Mouse (Mus musculus): ENCODE data around the gene Greb1. TPM values are rescaled to one million over a fixed set of nuclear protein-coding genes. Genes with fewer than 3 reads are reported as not detected.
A peak's percentile ranks its signal among the peaks of the same experiment; 100 is the strongest.

Greb1 gene
- polyA plus RNA-seq (2014; fragmentation: Nextera tagmentation; extraction: Ambion mirVana): 5.0 and 7.8 TPM in 2 replicates

DNA sequence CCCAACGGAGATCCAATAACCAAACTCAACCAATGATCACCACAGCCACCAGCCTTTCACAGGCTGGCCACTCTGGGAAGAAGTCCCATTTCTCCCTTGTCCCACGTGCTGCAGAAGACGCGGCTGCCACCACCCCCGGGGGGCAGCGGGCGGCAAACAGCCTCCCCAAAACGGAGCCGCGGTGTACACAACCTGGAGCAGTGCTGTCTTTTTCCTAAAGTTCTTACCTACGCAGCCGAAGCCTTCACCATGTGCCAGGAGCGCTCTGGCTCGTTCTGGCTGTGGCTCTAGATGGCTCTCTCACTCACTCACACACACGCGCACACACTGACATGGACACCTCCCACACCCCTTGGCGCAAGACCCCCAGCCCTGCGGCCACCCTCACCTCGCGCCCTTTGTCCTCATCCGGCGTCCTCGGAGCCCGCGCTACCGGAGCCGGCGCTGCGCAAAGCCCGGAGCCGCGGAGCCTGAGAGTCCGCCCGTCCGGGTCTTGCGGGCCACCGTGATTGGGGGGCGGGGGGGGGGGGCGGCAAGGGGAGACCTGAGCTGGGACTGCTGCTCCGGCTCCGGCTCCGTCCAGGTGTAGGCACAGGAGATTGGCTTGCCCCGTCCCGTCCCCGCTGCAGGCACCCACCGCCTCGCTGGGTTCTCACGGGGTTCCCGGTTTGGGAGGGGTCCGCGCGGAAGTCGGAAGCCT, at the start of gene Greb1:
Gene Greb1 (minus strand): TSS at position 628 of the 700 bp plus-strand sequence.
- no peaks in the 10 kb centered on the region; the same call in 1 of the 2 replicates for H3K4me1 ChIP-seq (ENCODE audit: control insufficient read depth, insufficient read depth, low read length)
- no peaks in the 10 kb centered on the region for H3K27me3 ChIP-seq (ENCODE audit: control insufficient read depth, insufficient read depth, low read length)
- H3K4me3 ChIP-seq (ENCODE audit: low read depth, low read length): peak within 1 kb of the TSS; percentile 48
- H3K9me3 ChIP-seq (replicated peaks; ENCODE audit: control insufficient read depth, low read length): no peaks in the 10 kb centered on the region
- H3K9ac ChIP-seq (replicated peaks; ENCODE audit: low read length): peak within 1 kb of the TSS; percentile 87
- no peak within 1 kb of the TSS; the same call in 1 of the 2 replicates for H3K27ac ChIP-seq (replicated peaks; ENCODE audit: low read depth, low read length)
- ATAC-seq (replicated peaks; ENCODE audit: insufficient number of reproducible peaks, low FRiP score, low TSS enrichment, low read depth): peak; percentile 69
- DNase-seq (ENCODE audit: low spot score): peak; percentile 73
- no peaks in the 10 kb centered on the region for H3K36me3 ChIP-seq (replicated peaks; ENCODE audit: control insufficient read depth, insufficient read depth, low read depth, low read length)
- under 1% methylated on average over 41 of the region's 53 CpGs for WGBS
- H3K4me2 ChIP-seq (ENCODE audit: low read depth, low read length): peak within 1 kb of the TSS; percentile 90

DNA sequence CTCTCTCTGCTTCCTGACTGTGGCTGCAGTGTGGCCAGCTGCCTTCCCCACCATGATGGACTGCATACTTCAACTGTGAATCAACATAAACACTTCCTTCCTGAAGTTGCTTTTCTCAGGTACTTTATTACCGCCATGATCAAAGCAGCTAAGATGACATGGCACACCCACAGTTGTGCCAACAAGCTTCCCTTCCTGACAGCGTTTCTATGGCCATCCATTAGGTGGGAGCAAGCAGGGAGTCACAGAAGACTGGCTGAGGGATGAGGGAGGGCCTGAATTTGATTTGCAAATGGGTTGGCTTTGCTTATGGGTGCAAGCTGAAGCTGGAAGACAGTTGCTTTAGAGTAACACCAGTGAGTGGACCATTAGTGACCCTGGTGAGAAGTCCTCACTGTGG, 49.1 kb upstream of the Greb1 start:
- Histone ChIP-seq H3K4me3 (ENCODE audit: low read depth, low read length) (no peak overlapping the region), H3K36me3 (replicated peaks; ENCODE audit: control insufficient read depth, insufficient read depth, low read depth, low read length) (no peaks in the 10 kb centered on the region), H3K9ac (replicated peaks; ENCODE audit: low read length) (no peak overlapping the region), H3K27me3 (ENCODE audit: control insufficient read depth, insufficient read depth, low read length) (no peaks in the 10 kb centered on the region), H3K27ac (replicated peaks; ENCODE audit: low read depth, low read length) (no peak overlapping the region), H3K4me2 (ENCODE audit: low read depth, low read length) (no peak overlapping the region), H3K4me1 (ENCODE audit: control insufficient read depth, insufficient read depth, low read length) (no peaks in the 10 kb centered on the region), H3K9me3 (replicated peaks; ENCODE audit: control insufficient read depth, low read length) (no peaks in the 10 kb centered on the region)
- ATAC-seq (replicated peaks; ENCODE audit: insufficient number of reproducible peaks, low FRiP score, low TSS enrichment, low read depth) (no peak), DNase-seq (ENCODE audit: low spot score) (no peak)
- 61% methylated on average over 2 of the region's 2 CpGs for WGBS

DNA sequence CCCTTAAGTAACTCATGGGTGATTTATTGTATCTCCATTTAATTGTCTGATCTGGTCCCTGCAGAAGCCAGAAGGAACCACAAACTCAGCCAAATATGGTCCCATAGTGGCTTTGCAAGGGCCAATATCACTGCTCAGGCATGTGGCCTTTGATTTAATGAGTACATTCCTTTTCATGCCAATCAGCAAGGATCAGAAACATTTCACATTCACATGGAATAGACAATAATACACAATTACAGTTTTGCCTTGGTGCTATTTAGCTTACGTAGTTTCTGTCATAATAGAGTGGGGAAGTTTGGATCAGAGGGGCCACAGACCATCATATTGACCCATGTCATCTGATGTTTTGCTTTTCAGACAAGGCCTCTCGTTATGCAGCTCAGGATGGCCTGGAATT, 47.8 kb upstream of the Greb1 start:
- no peak overlapping the region for H3K27ac ChIP-seq (replicated peaks; ENCODE audit: low read depth, low read length)
- no peak overlapping the region for H3K9ac ChIP-seq (replicated peaks; ENCODE audit: low read length)
- H3K4me2 ChIP-seq (ENCODE audit: low read depth, low read length): no peak overlapping the region
- 57% methylated on average over 2 of the region's 2 CpGs for WGBS
- H3K4me1 ChIP-seq (ENCODE audit: control insufficient read depth, insufficient read depth, low read length): no peaks in the 10 kb centered on the region
- ATAC-seq (replicated peaks; ENCODE audit: insufficient number of reproducible peaks, low FRiP score, low TSS enrichment, low read depth) (no peak), DNase-seq (ENCODE audit: low spot score) (no peak)
- H3K9me3 ChIP-seq (replicated peaks; ENCODE audit: control insufficient read depth, low read length): no peaks in the 10 kb centered on the region
- no peaks in the 10 kb centered on the region for H3K27me3 ChIP-seq (ENCODE audit: control insufficient read depth, insufficient read depth, low read length)
- no peaks in the 10 kb centered on the region for H3K36me3 ChIP-seq (replicated peaks; ENCODE audit: control insufficient read depth, insufficient read depth, low read depth, low read length)
- H3K4me3 ChIP-seq (ENCODE audit: low read depth, low read length): no peak overlapping the region

DNA sequence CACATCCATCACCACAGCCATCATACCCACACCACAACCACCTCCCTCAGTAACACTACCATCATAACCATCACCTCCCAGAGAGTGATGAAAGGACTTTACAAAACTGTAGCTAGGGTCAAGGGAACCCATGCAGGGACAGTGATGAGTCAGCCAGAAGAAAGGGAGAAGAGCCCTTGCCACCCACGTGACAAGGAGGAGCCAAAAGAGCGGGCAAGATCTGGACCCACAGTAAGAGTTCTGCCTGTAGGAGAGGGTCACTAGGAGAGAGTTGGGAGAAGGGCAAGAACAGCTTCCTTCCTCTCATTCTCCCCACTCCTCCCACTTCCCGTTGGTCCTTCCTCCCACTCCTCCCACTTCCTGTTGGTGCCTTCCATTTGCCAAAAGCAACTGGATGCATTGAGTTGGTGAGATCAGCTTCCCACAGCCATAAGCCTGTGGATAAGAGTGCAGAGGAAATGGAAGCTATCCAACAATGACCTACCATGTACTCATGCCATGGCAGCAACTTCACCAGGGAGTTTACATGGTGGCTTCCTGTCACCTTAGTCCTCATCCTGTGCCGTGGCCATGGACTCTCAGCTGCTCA, 46.6 kb upstream of the Greb1 start:
- no peak for DNase-seq (ENCODE audit: low spot score)
- no peaks in the 10 kb centered on the region for H3K4me1 ChIP-seq (ENCODE audit: control insufficient read depth, insufficient read depth, low read length)
- H3K4me2 ChIP-seq (ENCODE audit: low read depth, low read length): no peak overlapping the region
- no peak overlapping the region for H3K4me3 ChIP-seq (ENCODE audit: low read depth, low read length)
- 82% methylated on average over 4 of the region's 4 CpGs for WGBS
- no peaks in the 10 kb centered on the region for H3K9me3 ChIP-seq (replicated peaks; ENCODE audit: control insufficient read depth, low read length)
- no peaks in the 10 kb centered on the region for H3K27me3 ChIP-seq (ENCODE audit: control insufficient read depth, insufficient read depth, low read length)
- no peak for ATAC-seq (replicated peaks; ENCODE audit: insufficient number of reproducible peaks, low FRiP score, low TSS enrichment, low read depth)
- no peaks in the 10 kb centered on the region for H3K36me3 ChIP-seq (replicated peaks; ENCODE audit: control insufficient read depth, insufficient read depth, low read depth, low read length)
- no peak overlapping the region for H3K27ac ChIP-seq (replicated peaks; ENCODE audit: low read depth, low read length)
- no peak overlapping the region for H3K9ac ChIP-seq (replicated peaks; ENCODE audit: low read length)

DNA sequence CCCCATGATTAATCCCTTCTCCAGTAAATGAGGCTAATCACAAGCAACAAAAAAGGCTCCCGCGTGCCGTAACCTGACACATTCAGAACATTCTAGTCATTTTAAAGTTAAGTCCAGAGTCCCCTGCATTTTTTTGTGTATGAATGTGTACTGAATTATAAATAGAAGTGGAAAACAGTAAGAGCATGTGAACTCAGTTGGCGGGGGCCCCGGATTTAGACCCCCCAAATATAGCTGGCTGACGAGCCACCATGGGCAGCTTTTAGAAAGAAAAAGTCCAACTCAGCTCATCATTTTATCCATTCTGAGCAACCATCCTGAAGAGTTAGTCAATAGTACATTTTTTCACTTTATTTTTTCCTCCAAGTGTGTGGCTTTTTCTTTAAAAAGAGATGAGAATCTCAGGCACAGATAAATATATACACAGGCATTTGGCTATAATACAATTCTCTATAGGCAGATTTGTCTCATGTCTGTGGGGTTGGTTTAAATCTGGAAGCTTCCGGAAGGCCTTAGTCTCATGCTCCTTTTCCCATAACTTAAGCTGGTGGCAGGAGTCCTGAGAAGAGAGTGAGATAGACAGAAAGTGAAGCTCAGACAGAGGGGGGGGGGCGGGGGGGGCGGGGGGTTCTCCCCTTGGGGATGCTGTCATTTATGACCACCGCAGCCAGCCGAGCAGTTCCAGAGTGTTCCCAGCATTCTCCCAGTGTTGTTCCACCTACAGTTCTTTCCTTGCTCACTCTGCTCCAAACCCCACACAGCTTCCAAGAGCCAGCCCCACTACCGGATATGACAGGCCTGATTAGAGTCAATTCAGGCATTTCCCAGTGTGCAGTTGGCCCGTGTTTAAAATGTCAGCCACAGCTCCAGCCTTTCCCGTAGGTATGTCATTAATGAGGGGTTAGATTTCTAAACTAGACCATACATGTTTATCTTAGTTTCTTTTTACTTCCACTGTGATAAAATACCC, 44.2 kb upstream of the Greb1 start:
- H3K9ac ChIP-seq (replicated peaks; ENCODE audit: low read length): no peak overlapping the region
- H3K27me3 ChIP-seq (ENCODE audit: control insufficient read depth, insufficient read depth, low read length): no peaks in the 10 kb centered on the region
- no peaks in the 10 kb centered on the region for H3K9me3 ChIP-seq (replicated peaks; ENCODE audit: control insufficient read depth, low read length)
- WGBS: 55% methylated on average over 14 of the region's 14 CpGs
- H3K4me2 ChIP-seq (ENCODE audit: low read depth, low read length): no peak overlapping the region
- no peak for ATAC-seq (replicated peaks; ENCODE audit: insufficient number of reproducible peaks, low FRiP score, low TSS enrichment, low read depth)
- no peak overlapping the region for H3K4me3 ChIP-seq (ENCODE audit: low read depth, low read length)
- H3K27ac ChIP-seq (replicated peaks; ENCODE audit: low read depth, low read length): no peak overlapping the region
- H3K4me1 ChIP-seq (ENCODE audit: control insufficient read depth, insufficient read depth, low read length): no peaks in the 10 kb centered on the region
- peak; percentile 69 for DNase-seq (ENCODE audit: low spot score)
- no peaks in the 10 kb centered on the region for H3K36me3 ChIP-seq (replicated peaks; ENCODE audit: control insufficient read depth, insufficient read depth, low read depth, low read length)

DNA sequence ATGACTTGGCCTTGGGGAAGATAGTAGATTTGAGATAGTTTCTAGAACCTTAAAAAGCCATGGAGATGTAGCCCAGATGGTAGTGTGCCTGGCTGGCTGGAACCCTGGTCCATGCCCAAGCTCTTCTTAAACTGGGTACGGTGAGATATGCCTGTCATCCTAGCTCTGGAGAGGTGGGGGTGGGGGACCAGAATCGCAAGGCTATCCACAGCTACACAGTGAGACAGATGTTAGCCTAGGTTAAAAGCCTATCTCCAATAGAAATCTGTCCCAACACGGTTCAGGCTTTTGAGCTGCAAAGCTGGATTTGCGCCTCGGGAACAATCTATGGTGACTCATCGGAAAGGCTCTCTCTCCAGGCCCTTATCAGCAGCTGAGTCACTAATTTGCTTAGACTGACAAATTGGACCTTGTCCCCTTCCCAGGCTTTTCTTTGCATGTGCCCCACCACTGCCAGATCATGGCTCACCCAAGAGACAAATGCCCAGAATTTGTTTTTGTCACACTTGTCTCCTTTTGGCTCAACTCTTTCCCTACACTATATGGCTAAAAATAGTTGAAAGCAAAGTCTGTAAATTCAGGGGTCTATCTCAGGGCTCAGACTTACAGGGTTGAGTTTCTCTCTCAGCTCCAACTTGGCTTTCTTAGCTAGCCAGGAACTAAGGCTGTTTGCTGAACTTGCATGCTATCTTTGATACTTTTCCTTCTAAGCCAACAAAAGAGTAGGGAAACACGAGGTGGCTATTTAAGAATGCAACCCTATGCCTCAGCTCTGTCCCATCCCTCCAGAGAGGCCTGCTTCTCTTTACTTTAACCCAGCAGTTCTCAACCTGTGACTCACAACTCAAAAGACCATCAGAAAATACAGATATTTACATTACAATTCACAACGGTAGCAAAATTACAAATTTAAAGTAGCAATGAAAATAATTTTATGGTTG, 40.4 kb upstream of the Greb1 start:
- Histone ChIP-seq H3K9me3 (replicated peaks; ENCODE audit: control insufficient read depth, low read length) (no peaks in the 10 kb centered on the region; the same call in 1 of the 2 replicates), H3K27me3 (ENCODE audit: control insufficient read depth, insufficient read depth, low read length) (no peaks in the 10 kb centered on the region), H3K36me3 (replicated peaks; ENCODE audit: control insufficient read depth, insufficient read depth, low read depth, low read length) (no peaks in the 10 kb centered on the region), H3K4me2 (ENCODE audit: low read depth, low read length) (no peak overlapping the region), H3K9ac (replicated peaks; ENCODE audit: low read length) (no peak overlapping the region), H3K27ac (replicated peaks; ENCODE audit: low read depth, low read length) (no peak overlapping the region), H3K4me1 (ENCODE audit: control insufficient read depth, insufficient read depth, low read length) (no peaks in the 10 kb centered on the region), H3K4me3 (ENCODE audit: low read depth, low read length) (no peak overlapping the region)
- DNase-seq (ENCODE audit: low spot score) (no peak), ATAC-seq (replicated peaks; ENCODE audit: insufficient number of reproducible peaks, low FRiP score, low TSS enrichment, low read depth) (no peak)
- WGBS: 81% methylated on average over 8 of the region's 8 CpGs

DNA sequence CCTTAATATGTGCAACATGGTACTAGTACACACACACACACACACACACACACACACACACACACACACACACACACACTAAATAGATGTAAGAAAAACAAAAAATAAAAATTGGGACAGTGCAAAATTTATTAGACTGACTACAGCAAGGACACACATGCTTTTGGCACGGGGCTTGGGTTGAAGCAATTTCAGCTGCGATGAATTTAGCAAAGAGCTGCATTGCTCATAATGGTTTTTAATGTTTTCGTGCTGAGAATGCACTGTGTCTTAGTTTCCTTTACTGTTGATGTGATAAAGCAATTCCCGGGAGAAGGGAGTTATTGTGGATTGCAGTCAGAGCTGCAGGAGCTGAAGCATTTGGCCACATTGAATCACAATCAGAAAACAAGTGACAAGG, 37.1 kb upstream of the Greb1 start:
- Histone ChIP-seq H3K4me1 (ENCODE audit: control insufficient read depth, insufficient read depth, low read length) (no peaks in the 10 kb centered on the region), H3K27me3 (ENCODE audit: control insufficient read depth, insufficient read depth, low read length) (no peaks in the 10 kb centered on the region), H3K36me3 (replicated peaks; ENCODE audit: control insufficient read depth, insufficient read depth, low read depth, low read length) (no peaks in the 10 kb centered on the region), H3K9me3 (replicated peaks; ENCODE audit: control insufficient read depth, low read length) (no peaks in the 10 kb centered on the region; the same call in 1 of the 2 replicates), H3K9ac (replicated peaks; ENCODE audit: low read length) (no peak overlapping the region), H3K4me2 (ENCODE audit: low read depth, low read length) (no peak overlapping the region), H3K27ac (replicated peaks; ENCODE audit: low read depth, low read length) (no peak overlapping the region), H3K4me3 (ENCODE audit: low read depth, low read length) (no peak overlapping the region)
- 88% methylated on average over 4 of the region's 4 CpGs for WGBS
- ATAC-seq (replicated peaks; ENCODE audit: insufficient number of reproducible peaks, low FRiP score, low TSS enrichment, low read depth) (no peak), DNase-seq (ENCODE audit: low spot score) (no peak)

All from embryonic facial prominence, embryonic 11.5 days (tissue).